Mouse (Mus musculus) forebrain, embryonic 12.5 days (tissue): ENCODE data around the gene Ndel1. TPM values are rescaled to one million over a fixed set of nuclear protein-coding genes. Genes with fewer than 3 reads are reported as not detected.

ENCODE experiments used
- ATAC-seq: fragments of 200-750 bp; cut with Nextera tagmentation; 2 replicates; pipeline ENCODE4 v1.8.0; 2017; ENCODE audit warnings: moderate TSS enrichment; ENCODE audit not compliant: low FRiP score
- H3K27ac ChIP-seq: fragments of 300-500 bp; sonication (generic); 2 replicates; pipeline ENCODE4 v1.5.1; 2016; ENCODE audit warnings: mild to moderate bottlenecking
- H3K27me3 ChIP-seq: fragments of 300-500 bp; sonication (generic); 2 replicates; pipeline ENCODE4 v1.6.1; 2016; ENCODE audit warnings: mild to moderate bottlenecking
- H3K36me3 ChIP-seq: fragments of 300-500 bp; sonication (generic); replicated peaks from 2 replicates; pipeline ENCODE4 v1.6.1; 2016; ENCODE audit warnings: mild to moderate bottlenecking
- H3K4me1 ChIP-seq: fragments of 300-500 bp; sonication (generic); 2 replicates; pipeline ENCODE4 v1.6.1; 2016
- H3K4me2 ChIP-seq: fragments of 300-500 bp; sonication (generic); 2 replicates; pipeline ENCODE4 v1.6.1; 2016; ENCODE audit warnings: mild to moderate bottlenecking, moderate library complexity
- H3K4me3 ChIP-seq: fragments of 300-500 bp; sonication (generic); replicated peaks from 2 replicates; pipeline ENCODE4 v1.5.1; 2016; ENCODE audit warnings: mild to moderate bottlenecking
- H3K9ac ChIP-seq: fragments of 300-500 bp; sonication (generic); 2 replicates; pipeline ENCODE4 v1.6.1; 2016; ENCODE audit warnings: mild to moderate bottlenecking
- H3K9me3 ChIP-seq: fragments of 300-500 bp; sonication (generic); 2 replicates; pipeline ENCODE4 v1.6.1; 2016
- WGBS: fragments of 180-500 bp; shearing (Covaris S2); methylation state at CpG from one replicate; pipeline ENCODE4 v1.1.7; 2016; 5-methylcytosine and 5-hydroxymethylcytosine counted together
- polyA plus RNA-seq: library from polyadenylated mRNA; unstranded; fragments of >200 nt; fragmentation: Nextera tagmentation; extraction: Ambion mirVana; gene quantifications from 2 replicates; pipeline ENCODE4 v1.2.1, GENCODE M21; 2016

Gene Ndel1
- polyA plus RNA-seq, 1 experiment from 2014 or later: 61.3 TPM

- WGBS: 94% methylated on average over 14 of the region's 14 CpGs
- no peak for ATAC-seq
- Histone ChIP-seq H3K27me3 (no peaks in the 10 kb centered on the region), H3K9ac (no peak overlapping the region), H3K4me3 (no peak overlapping the region), H3K4me2 (no peak overlapping the region), H3K9me3 (no peaks in the 10 kb centered on the region), H3K4me1 (peaks cover 12% of the 10 kb centered on the region; the same call in 1 of the 2 replicates), H3K36me3 (peaks cover 83% of the 10 kb centered on the region), H3K27ac (no peak overlapping the region)
Observed at GRCm38 (mm10) chr11:68780466-68781114, 91.1 kb downstream of the Ndel1 start.

GRCm38 (mm10) chr11:68779735-68780465, 91.8 kb downstream of the Ndel1 start:
- Histone ChIP-seq H3K4me2 (no peak overlapping the region), H3K4me1 (peaks cover 12% of the 10 kb centered on the region; the same call in 1 of the 2 replicates), H3K27ac (no peak overlapping the region), H3K4me3 (no peak overlapping the region), H3K9me3 (no peaks in the 10 kb centered on the region), H3K9ac (no peak overlapping the region), H3K36me3 (peaks cover 83% of the 10 kb centered on the region), H3K27me3 (no peaks in the 10 kb centered on the region)
- WGBS: 91% methylated on average over 10 of the region's 10 CpGs
- no peak for ATAC-seq

DNA sequence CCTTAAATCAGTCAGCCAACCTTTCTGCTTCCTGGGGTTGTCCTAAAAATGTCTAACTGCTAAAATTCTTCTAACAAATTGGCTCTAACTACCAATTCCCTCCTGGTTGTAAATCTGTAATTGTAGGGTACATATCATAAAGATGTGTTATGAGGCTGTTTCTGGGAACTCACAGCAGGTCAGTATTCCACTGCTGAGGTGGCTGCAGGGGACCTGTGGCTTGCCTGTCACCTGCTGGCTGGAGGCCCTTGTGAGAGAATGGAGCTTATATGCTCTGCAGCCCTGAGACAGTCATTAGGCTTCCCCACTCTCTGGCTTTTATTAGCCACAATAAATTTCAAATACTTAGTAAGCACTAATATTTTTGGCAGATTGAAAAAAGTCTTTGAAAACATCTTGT, 92.8 kb downstream of the Ndel1 start:
- Histone ChIP-seq H3K27ac (no peak overlapping the region), H3K9ac (no peak overlapping the region), H3K4me1 (peaks cover 12% of the 10 kb centered on the region; the same call in 1 of the 2 replicates), H3K27me3 (no peaks in the 10 kb centered on the region), H3K9me3 (no peaks in the 10 kb centered on the region), H3K4me3 (no peak overlapping the region), H3K36me3 (peaks cover 83% of the 10 kb centered on the region), H3K4me2 (no peak overlapping the region)
- no peak for ATAC-seq

- Histone ChIP-seq H3K9me3 (no peaks in the 10 kb centered on the region), H3K4me2 (no peak overlapping the region), H3K9ac (no peak overlapping the region), H3K4me3 (no peak overlapping the region), H3K36me3 (peaks cover 83% of the 10 kb centered on the region), H3K4me1 (peaks cover 12% of the 10 kb centered on the region; the same call in 1 of the 2 replicates), H3K27ac (no peak overlapping the region), H3K27me3 (no peaks in the 10 kb centered on the region)
- no peak for ATAC-seq
- 91% methylated on average over 11 of the region's 11 CpGs for WGBS
Observed at GRCm38 (mm10) chr11:68777933-68778332, 93.7 kb downstream of the Ndel1 start.

DNA sequence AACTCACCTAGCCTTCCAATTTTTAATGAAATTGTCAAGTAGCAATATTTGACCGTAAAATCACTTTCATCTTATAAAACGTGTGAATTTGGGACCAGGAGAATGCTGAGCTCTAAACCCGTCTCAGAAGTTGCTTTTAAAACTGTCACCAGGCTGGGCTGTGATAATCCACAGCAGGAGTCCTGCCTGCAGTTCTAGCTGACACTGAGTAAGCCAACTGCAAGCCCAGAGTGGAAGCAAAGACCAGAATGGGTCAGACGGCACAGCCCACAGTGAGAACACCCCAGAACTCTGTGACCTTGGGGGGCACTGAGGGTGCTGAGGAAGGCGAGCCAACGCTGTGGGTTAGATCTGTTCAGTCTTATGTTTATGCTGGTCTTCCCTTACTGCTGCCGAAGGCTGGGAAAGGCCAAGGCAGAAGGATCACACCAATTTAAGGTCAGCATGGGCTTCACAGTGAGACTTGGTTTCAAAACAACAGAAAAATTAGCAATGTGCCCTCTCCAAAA, 95.5 kb downstream of the Ndel1 start:
- Histone ChIP-seq H3K9ac (no peak overlapping the region), H3K4me3 (no peak overlapping the region), H3K4me1 (peaks cover 12% of the 10 kb centered on the region; the same call in 1 of the 2 replicates), H3K4me2 (no peak overlapping the region), H3K9me3 (no peaks in the 10 kb centered on the region), H3K27me3 (no peaks in the 10 kb centered on the region), H3K27ac (no peak overlapping the region), H3K36me3 (peaks cover 83% of the 10 kb centered on the region)
- ATAC-seq: no peak
- 89% methylated on average over 7 of the region's 7 CpGs for WGBS

Other genes starting within 250 kb of the Ndel1 start
- gene Myh10, start 180.3 kb downstream of the Ndel1 start, polyA plus RNA-seq: 174 and 185 TPM in 2 replicates
- gene Rnf222, start 16.7 kb upstream of the Ndel1 start, polyA plus RNA-seq: 0.06 TPM in 1 of 2 replicates, not detected in the other
- gene Rpl26, start 29.7 kb upstream of the Ndel1 start, polyA plus RNA-seq: 781 and 837 TPM in 2 replicates
- 0.18 and 0.54 TPM in 2 replicates for gene Odf4, start 55.2 kb upstream of the Ndel1 start, polyA plus RNA-seq
- gene Arhgef15, start 85.6 kb upstream of the Ndel1 start, polyA plus RNA-seq: 5.6 and 6.4 TPM in 2 replicates
- 2.1 and 2.6 TPM in 2 replicates for gene Slc25a35, start 96.3 kb upstream of the Ndel1 start, polyA plus RNA-seq
- 54.1 and 57.8 TPM in 2 replicates for gene Rangrf, start 103.3 kb upstream of the Ndel1 start, polyA plus RNA-seq
- gene Pfas, start 136.6 kb upstream of the Ndel1 start, polyA plus RNA-seq: 35.4 and 40.4 TPM in 2 replicates
- gene Ctc1, start 144.1 kb upstream of the Ndel1 start, polyA plus RNA-seq: 71.0 and 81.5 TPM in 2 replicates
- gene Aurkb, start 173.8 kb upstream of the Ndel1 start, polyA plus RNA-seq: 163 and 169 TPM in 2 replicates
- 7.4 and 11.1 TPM in 2 replicates for gene Borcs6, start 187.9 kb upstream of the Ndel1 start, polyA plus RNA-seq
- gene Tmem107, start 198.9 kb upstream of the Ndel1 start, polyA plus RNA-seq: 53.4 and 56.9 TPM in 2 replicates
- 103 and 121 TPM in 2 replicates for gene Vamp2, start 216.6 kb upstream of the Ndel1 start, polyA plus RNA-seq
- 7.8 and 12.3 TPM in 2 replicates for gene Per1, start 223.4 kb upstream of the Ndel1 start, polyA plus RNA-seq
- 0.31 and 0.43 TPM in 2 replicates for gene Hes7, start 248.5 kb upstream of the Ndel1 start, polyA plus RNA-seq